Mouse (Mus musculus): ENCODE data around the gene Rin2. TPM values are rescaled to one million over a fixed set of nuclear protein-coding genes. Genes with fewer than 3 reads are reported as not detected.

Gene Rin2
- polyA plus RNA-seq, 1 experiment from 2014 or later, result 21.4 TPM

DNA sequence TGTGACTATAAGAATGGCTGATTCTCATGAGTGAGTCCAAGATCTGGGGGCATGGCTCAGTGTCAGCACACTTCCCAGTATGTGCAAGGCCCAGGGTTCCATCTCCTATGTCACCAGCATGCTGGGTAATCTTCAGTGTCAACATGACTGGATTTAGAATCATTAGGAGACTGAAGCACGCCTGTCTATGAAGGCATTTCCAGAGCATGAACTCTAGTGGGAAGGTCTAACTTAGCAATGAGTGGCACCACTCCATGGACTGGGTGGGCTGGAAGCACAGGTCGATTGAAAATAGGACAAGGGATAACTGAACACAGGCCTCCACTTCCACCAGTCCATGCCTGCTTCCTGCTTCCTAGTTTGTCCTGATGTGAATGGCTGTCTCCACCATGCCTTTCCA lies 127.6 kb downstream of the Rin2 start:
- no peak overlapping the region for H3K4me2 ChIP-seq (replicated peaks)
- peaks cover 4% of the 10 kb centered on the region; the same call in 1 of the 2 replicates for H3K9me3 ChIP-seq (replicated peaks)
- no peak overlapping the region for H3K9ac ChIP-seq
- WGBS, result 85% methylated on average over 2 of the region's 2 CpGs
- H3K27ac ChIP-seq, result no peak overlapping the region
- H3K4me1 ChIP-seq, result no peaks in the 10 kb centered on the region
- H3K4me3 ChIP-seq, result no peak overlapping the region
- no peak for ATAC-seq (ENCODE audit: low FRiP score)
- no peaks in the 10 kb centered on the region for H3K27me3 ChIP-seq
- no peaks in the 10 kb centered on the region for H3K36me3 ChIP-seq

DNA sequence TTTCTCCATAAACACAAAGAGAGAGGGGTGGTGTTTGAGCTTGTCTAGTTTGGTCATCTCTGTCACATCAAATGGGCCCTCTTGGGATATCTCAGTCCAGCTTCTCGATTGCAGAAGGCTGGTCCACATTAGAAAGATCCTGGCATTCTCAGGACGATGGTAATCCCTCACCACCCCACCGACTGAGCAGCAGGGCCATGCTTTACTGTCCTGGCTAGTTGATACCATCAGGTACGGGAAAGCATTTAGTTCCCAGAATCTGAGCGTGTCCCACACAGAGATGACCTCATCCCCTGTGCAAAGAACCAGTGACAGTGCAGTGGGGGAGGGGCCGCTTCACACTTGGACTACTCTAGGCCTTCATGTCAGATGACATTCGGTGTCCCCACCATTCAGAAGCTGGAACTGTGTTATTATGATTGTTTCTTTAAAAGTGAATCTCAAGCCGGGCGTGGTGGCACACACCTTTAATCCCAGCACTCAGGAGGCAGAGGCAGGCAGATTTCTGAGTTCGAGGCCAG lies 128.9 kb downstream of the Rin2 start:
- H3K36me3 ChIP-seq, result no peaks in the 10 kb centered on the region
- peaks cover 4% of the 10 kb centered on the region; the same call in 1 of the 2 replicates for H3K9me3 ChIP-seq (replicated peaks)
- ATAC-seq (ENCODE audit: low FRiP score), result no peak
- no peak overlapping the region for H3K4me3 ChIP-seq
- 91% methylated on average over 10 of the region's 10 CpGs for WGBS
- H3K9ac ChIP-seq, result no peak overlapping the region
- H3K27ac ChIP-seq, result no peak overlapping the region
- H3K4me2 ChIP-seq (replicated peaks), result no peak overlapping the region
- no peaks in the 10 kb centered on the region for H3K27me3 ChIP-seq
- H3K4me1 ChIP-seq, result no peaks in the 10 kb centered on the region

GRCm38 (mm10) chr2:145804524-145804923 lies 129.5 kb downstream of the Rin2 start:
- no peak overlapping the region for H3K4me2 ChIP-seq (replicated peaks)
- H3K36me3 ChIP-seq, result no peaks in the 10 kb centered on the region
- no peaks in the 10 kb centered on the region for H3K4me1 ChIP-seq
- ATAC-seq (ENCODE audit: low FRiP score), result no peak
- peaks cover 4% of the 10 kb centered on the region; the same call in 1 of the 2 replicates for H3K9me3 ChIP-seq (replicated peaks)
- H3K9ac ChIP-seq, result no peak overlapping the region
- H3K27ac ChIP-seq, result no peak overlapping the region
- no peaks in the 10 kb centered on the region for H3K27me3 ChIP-seq
- WGBS, result 90% methylated on average over 6 of the region's 6 CpGs
- H3K4me3 ChIP-seq, result no peak overlapping the region

DNA sequence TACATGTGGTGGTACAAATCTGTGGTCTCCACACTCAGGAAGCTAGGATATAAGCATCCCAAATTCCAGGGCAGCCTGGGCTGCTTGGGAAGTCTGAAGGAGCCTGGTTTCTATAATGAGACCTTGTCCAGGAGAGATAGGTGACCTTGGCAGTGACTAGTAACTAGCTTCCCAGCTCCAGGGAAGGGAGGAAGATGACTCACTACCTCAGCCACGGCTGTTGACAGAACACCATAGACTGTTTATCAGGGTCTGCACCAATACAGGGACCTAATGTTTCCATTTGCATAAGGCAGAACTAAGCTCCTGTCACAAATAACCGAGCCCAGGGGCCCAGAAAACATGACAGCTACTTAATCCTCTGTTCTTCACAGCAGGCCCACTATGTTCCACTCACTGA lies 132.3 kb downstream of the Rin2 start:
- 70% methylated on average over 2 of the region's 2 CpGs for WGBS
- no peak overlapping the region for H3K9ac ChIP-seq
- no peak for ATAC-seq (ENCODE audit: low FRiP score)
- H3K27ac ChIP-seq, result no peak overlapping the region
- H3K27me3 ChIP-seq, result no peaks in the 10 kb centered on the region
- no peak overlapping the region for H3K4me3 ChIP-seq
- no peaks in the 10 kb centered on the region for H3K36me3 ChIP-seq
- H3K9me3 ChIP-seq (replicated peaks), result peaks cover 4% of the 10 kb centered on the region; the same call in 1 of the 2 replicates
- H3K4me2 ChIP-seq (replicated peaks), result no peak overlapping the region
- H3K4me1 ChIP-seq, result no peaks in the 10 kb centered on the region

DNA sequence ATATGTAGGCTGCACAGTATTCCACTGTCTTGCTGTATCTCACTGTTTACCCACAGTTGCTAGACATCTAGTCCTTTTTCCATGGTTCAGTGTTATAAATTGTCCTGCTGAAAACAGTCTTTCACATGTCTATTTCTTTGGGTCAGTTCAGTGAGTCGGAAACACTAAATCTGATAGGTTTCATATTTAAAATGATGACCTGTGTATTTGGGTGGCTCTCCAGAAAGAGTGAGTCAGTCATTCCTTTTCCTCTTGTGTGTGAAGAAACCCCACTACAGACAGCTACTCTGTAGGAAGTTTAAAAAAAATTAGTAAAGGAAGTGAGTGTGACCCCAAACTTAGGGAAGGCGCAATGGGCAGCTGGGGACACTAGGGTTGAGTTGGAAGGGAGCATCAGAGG lies 133.2 kb downstream of the Rin2 start:
- 94% methylated on average over 2 of the region's 2 CpGs for WGBS
- Histone ChIP-seq H3K27ac (no peak overlapping the region), H3K9ac (no peak overlapping the region), H3K27me3 (no peaks in the 10 kb centered on the region), H3K4me3 (no peak overlapping the region), H3K9me3 (replicated peaks) (peaks cover 4% of the 10 kb centered on the region; the same call in 1 of the 2 replicates), H3K36me3 (no peaks in the 10 kb centered on the region), H3K4me2 (replicated peaks) (no peak overlapping the region), H3K4me1 (no peaks in the 10 kb centered on the region)
- ATAC-seq (ENCODE audit: low FRiP score), result no peak

DNA sequence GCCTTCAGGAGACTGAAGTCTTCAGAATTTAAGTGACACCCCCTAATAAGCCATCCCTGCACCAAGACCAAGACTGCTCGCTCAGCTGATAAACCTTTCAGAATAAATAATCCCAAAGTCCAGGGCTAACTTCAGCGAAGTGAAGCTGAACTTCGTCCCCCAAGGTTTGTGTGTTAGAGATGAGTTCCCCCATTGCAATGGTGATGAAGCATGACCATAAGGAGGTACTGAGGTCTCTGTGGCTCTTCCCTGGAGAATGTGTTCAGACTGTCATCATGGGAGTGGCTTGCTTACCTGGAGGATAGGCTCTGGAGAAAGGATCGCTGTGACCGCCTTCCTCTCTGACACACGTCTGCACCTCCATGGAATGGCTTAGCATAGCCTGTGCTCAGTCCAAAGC lies 133.7 kb downstream of the Rin2 start:
- Histone ChIP-seq H3K9ac (no peak overlapping the region), H3K36me3 (no peaks in the 10 kb centered on the region), H3K4me2 (replicated peaks) (no peak overlapping the region), H3K27ac (no peak overlapping the region), H3K4me3 (no peak overlapping the region), H3K27me3 (no peaks in the 10 kb centered on the region), H3K4me1 (no peaks in the 10 kb centered on the region), H3K9me3 (replicated peaks) (peaks cover 4% of the 10 kb centered on the region; the same call in 1 of the 2 replicates)
- ATAC-seq (ENCODE audit: low FRiP score), result no peak
- WGBS, result 95% methylated on average over 6 of the region's 6 CpGs

DNA sequence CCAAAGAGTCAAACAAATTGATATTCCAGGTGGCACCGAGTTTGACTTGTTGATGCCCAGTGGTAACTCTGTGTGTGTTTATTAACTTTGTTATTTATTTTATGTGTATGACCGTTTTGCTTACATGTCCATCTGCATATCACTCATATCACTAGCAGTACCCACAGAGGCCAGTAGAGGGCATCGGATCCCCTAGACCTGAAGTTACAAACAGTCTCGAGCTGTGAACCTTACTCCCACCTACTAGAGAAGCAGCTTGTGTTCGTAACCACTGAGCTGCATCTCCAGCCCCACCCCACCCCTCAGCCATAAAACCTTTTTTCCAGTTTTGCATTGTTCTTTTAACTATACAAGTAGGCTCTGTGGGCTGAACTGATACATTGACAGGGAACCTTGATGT lies 135.7 kb downstream of the Rin2 start:
- no peaks in the 10 kb centered on the region for H3K4me1 ChIP-seq
- no peak overlapping the region for H3K27ac ChIP-seq
- H3K4me3 ChIP-seq, result no peak overlapping the region
- no peak for ATAC-seq (ENCODE audit: low FRiP score)
- no peaks in the 10 kb centered on the region for H3K36me3 ChIP-seq
- peaks cover 3% of the 10 kb centered on the region; the same call in 1 of the 2 replicates for H3K9me3 ChIP-seq (replicated peaks)
- no peak overlapping the region for H3K4me2 ChIP-seq (replicated peaks)
- no peaks in the 10 kb centered on the region for H3K27me3 ChIP-seq
- WGBS, result 48% methylated on average over 5 of the region's 5 CpGs
- H3K9ac ChIP-seq, result no peak overlapping the region

- Histone ChIP-seq H3K36me3 (no peaks in the 10 kb centered on the region), H3K4me1 (no peaks in the 10 kb centered on the region), H3K27me3 (no peaks in the 10 kb centered on the region), H3K9ac (no peak overlapping the region), H3K27ac (no peak overlapping the region), H3K9me3 (replicated peaks) (peaks cover 21% of the 10 kb centered on the region), H3K4me2 (replicated peaks) (no peak overlapping the region), H3K4me3 (no peak overlapping the region)
- WGBS, result 88% methylated on average over 1 of the region's 1 CpGs
- ATAC-seq (ENCODE audit: low FRiP score), result no peak
Measured at GRCm38 (mm10) chr2:145812818-145813217, 137.8 kb downstream of the Rin2 start.

- H3K9ac ChIP-seq, result no peak overlapping the region
- no peaks in the 10 kb centered on the region for H3K27me3 ChIP-seq
- no peak overlapping the region for H3K27ac ChIP-seq
- 79% methylated on average over 5 of the region's 5 CpGs for WGBS
- ATAC-seq (ENCODE audit: low FRiP score), result no peak
- H3K9me3 ChIP-seq (replicated peaks), result peaks cover 21% of the 10 kb centered on the region
- H3K36me3 ChIP-seq, result no peaks in the 10 kb centered on the region
- H3K4me1 ChIP-seq, result no peaks in the 10 kb centered on the region
- H3K4me3 ChIP-seq, result no peak overlapping the region
- H3K4me2 ChIP-seq (replicated peaks), result no peak overlapping the region
Measured at GRCm38 (mm10) chr2:145817195-145817594, 142.2 kb downstream of the Rin2 start.

GRCm38 (mm10) chr2:145822013-145822782 lies 147.2 kb downstream of the Rin2 start:
- no peaks in the 10 kb centered on the region for H3K27me3 ChIP-seq

GRCm38 (mm10) chr2:145822783-145823729 lies 148.0 kb downstream of the Rin2 start:
- no peak overlapping the region for H3K9ac ChIP-seq
- H3K4me1 ChIP-seq, result no peaks in the 10 kb centered on the region
- H3K27me3 ChIP-seq, result no peaks in the 10 kb centered on the region
- no peak for ATAC-seq (ENCODE audit: low FRiP score)
- H3K36me3 ChIP-seq, result no peaks in the 10 kb centered on the region
- no peak overlapping the region for H3K27ac ChIP-seq
- H3K9me3 ChIP-seq (replicated peaks), result no peaks in the 10 kb centered on the region
- H3K4me3 ChIP-seq, result no peak overlapping the region
- 88% methylated on average over 3 of the region's 3 CpGs for WGBS
- no peak overlapping the region for H3K4me2 ChIP-seq (replicated peaks)

More at GRCm38 (mm10) chr2:145822013-145822782, 147.2 kb downstream of the Rin2 start:
- no peak overlapping the region for H3K9ac ChIP-seq
- no peaks in the 10 kb centered on the region for H3K36me3 ChIP-seq
- ATAC-seq (ENCODE audit: low FRiP score), result no peak
- H3K9me3 ChIP-seq (replicated peaks), result peaks cover 4% of the 10 kb centered on the region; the same call in 1 of the 2 replicates
- no peak overlapping the region for H3K4me3 ChIP-seq
- WGBS, result 83% methylated on average over 15 of the region's 15 CpGs
- H3K27ac ChIP-seq, result no peak overlapping the region
- H3K4me2 ChIP-seq (replicated peaks), result no peak overlapping the region
- H3K4me1 ChIP-seq, result no peaks in the 10 kb centered on the region

GRCm38 (mm10) chr2:145824749-145825148 lies 149.7 kb downstream of the Rin2 start:
- H3K4me3 ChIP-seq, result no peak overlapping the region
- no peak overlapping the region for H3K4me2 ChIP-seq (replicated peaks)
- no peak for ATAC-seq (ENCODE audit: low FRiP score)
- no peaks in the 10 kb centered on the region for H3K36me3 ChIP-seq
- H3K27ac ChIP-seq, result no peak overlapping the region
- no peaks in the 10 kb centered on the region for H3K4me1 ChIP-seq
- H3K9ac ChIP-seq, result no peak overlapping the region
- no peaks in the 10 kb centered on the region for H3K9me3 ChIP-seq (replicated peaks)
- H3K27me3 ChIP-seq, result no peaks in the 10 kb centered on the region
- WGBS, result 87% methylated on average over 3 of the region's 3 CpGs

Measured in hindbrain, embryonic 12.5 days (tissue).